Mouse (Mus musculus) hindbrain, embryonic 11.5 days (tissue): ENCODE results near the gene Tspan13. TPM values are rescaled to one million over a fixed set of nuclear protein-coding genes. Genes with fewer than 3 reads are reported as not detected.

Experiments
- ATAC-seq: fragments of 200-750 bp; cut with Nextera tagmentation; 2 replicates; pipeline ENCODE4 v1.8.0; 2017; ENCODE audit warnings: mild to moderate bottlenecking, moderate TSS enrichment, moderate library complexity; ENCODE audit not compliant: low FRiP score
- DNase-seq: peaks from one replicate; pipeline ENCODE4 v3.0.0-alpha.2; 2015; ENCODE audit warnings: low spot score
- H3K27ac ChIP-seq: fragments of 300-500 bp; sonication (generic); 2 replicates; pipeline ENCODE4 v1.5.1; 2014; ENCODE audit warnings: mild to moderate bottlenecking, low read depth, low read length
- H3K27me3 ChIP-seq: fragments of 300-500 bp; sonication (generic); 2 replicates; pipeline ENCODE4 v1.6.1; 2014; ENCODE audit warnings: mild to moderate bottlenecking, low read length, moderate library complexity, mixed read lengths; ENCODE audit not compliant: control insufficient read depth, insufficient read depth
- H3K36me3 ChIP-seq: fragments of 300-500 bp; sonication (generic); 2 replicates; pipeline ENCODE4 v1.6.1; 2014; ENCODE audit warnings: mild to moderate bottlenecking, low read length, moderate library complexity, mixed read lengths; ENCODE audit not compliant: control insufficient read depth, insufficient read depth
- H3K4me1 ChIP-seq: fragments of 300-500 bp; sonication (generic); replicated peaks from 2 replicates; pipeline ENCODE4 v1.6.1; 2014; ENCODE audit warnings: low read length, mixed read lengths; ENCODE audit not compliant: control insufficient read depth, insufficient read depth
- H3K4me2 ChIP-seq: fragments of 300-500 bp; sonication (generic); replicated peaks from 2 replicates; pipeline ENCODE4 v1.6.1; 2014; ENCODE audit warnings: mild to moderate bottlenecking, low read depth, low read length
- H3K4me3 ChIP-seq: fragments of 300-500 bp; sonication (generic); 2 replicates; pipeline ENCODE4 v1.5.1; 2014; ENCODE audit warnings: low read depth, low read length
- H3K9ac ChIP-seq: fragments of 300-500 bp; sonication (generic); 2 replicates; pipeline ENCODE4 v1.6.1; 2014; ENCODE audit warnings: low read depth, low read length
- H3K9me3 ChIP-seq: fragments of 300-500 bp; sonication (generic); 2 replicates; pipeline ENCODE4 v1.6.1; 2016; ENCODE audit warnings: low read length; ENCODE audit not compliant: control insufficient read depth
- WGBS: fragments of 180-500 bp; shearing (Covaris S2); extraction: QIAGEN DNeasy Blood & Tissue Kit; methylation state at CpG from one replicate; pipeline ENCODE4 v1.1.7; 2014; 5-methylcytosine and 5-hydroxymethylcytosine counted together
- polyA plus RNA-seq: library from polyadenylated mRNA; unstranded; fragments of >200 nt; fragmentation: Nextera tagmentation; extraction: Ambion mirVana; gene quantifications from 2 replicates; pipeline ENCODE4 v1.2.1, GENCODE M21; 2014

Gene Tspan13
- polyA plus RNA-seq, 1 experiment from 2014 or later = 229 TPM

DNA sequence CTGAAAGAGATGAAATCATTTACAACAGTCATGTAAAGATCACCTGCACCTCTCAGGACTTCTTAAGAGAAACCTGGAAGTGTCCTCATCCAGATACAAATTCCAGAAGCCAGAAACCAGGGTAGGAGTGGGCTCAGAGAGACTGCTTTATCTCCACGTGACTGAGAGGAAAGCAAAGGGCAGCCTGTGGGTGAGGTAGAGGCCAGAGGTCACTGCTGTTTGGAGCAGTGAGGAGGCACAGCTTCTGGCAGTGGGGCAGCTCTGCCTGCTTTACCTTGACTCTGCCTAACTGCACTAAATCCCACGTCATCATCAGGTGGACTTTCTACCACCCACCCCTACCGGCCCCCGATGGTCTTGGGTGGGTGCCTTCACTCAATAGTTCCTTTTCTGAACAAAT, 37.6 kb downstream of the Tspan13 start:
- ATAC-seq (no peak), DNase-seq (no peak)
- no peaks in the 10 kb centered on the region for H3K36me3 ChIP-seq
- no peaks in the 10 kb centered on the region for H3K27me3 ChIP-seq
- H3K4me2 ChIP-seq = no peak overlapping the region
- no peak overlapping the region for H3K9ac ChIP-seq
- H3K27ac ChIP-seq = no peak overlapping the region
- H3K9me3 ChIP-seq = no peaks in the 10 kb centered on the region
- WGBS = 63% methylated on average over 4 of the region's 4 CpGs
- no peaks in the 10 kb centered on the region for H3K4me1 ChIP-seq
- H3K4me3 ChIP-seq = no peak overlapping the region

DNA sequence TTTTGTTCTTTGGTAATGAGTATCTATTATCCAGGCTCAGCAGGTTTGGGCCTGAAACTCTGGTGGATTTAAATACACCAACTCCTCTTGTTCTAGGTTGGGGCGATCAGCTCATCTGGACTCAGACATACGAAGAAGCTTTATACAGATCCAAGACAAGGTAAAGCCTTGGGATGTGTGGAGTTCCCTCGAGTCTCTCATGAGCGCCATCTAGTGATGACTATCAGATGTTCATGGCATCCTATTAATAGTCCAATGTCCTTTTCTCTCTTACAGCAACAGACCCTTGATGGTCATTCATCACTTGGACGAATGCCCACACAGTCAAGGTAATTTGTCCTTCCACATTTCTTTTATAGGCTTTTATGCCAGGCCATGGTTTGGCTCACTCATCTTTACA, 46.5 kb downstream of the Tspan13 start:
- Histone ChIP-seq H3K36me3 (no peaks in the 10 kb centered on the region), H3K4me1 (no peaks in the 10 kb centered on the region; the same call in 1 of the 2 replicates), H3K4me2 (no peak overlapping the region), H3K27me3 (no peaks in the 10 kb centered on the region), H3K9me3 (no peaks in the 10 kb centered on the region), H3K9ac (no peak overlapping the region), H3K4me3 (no peak overlapping the region), H3K27ac (no peak overlapping the region)
- ATAC-seq (peak; percentile 63), DNase-seq (peak; percentile 75)
- 37% methylated on average over 5 of the region's 5 CpGs for WGBS

DNA sequence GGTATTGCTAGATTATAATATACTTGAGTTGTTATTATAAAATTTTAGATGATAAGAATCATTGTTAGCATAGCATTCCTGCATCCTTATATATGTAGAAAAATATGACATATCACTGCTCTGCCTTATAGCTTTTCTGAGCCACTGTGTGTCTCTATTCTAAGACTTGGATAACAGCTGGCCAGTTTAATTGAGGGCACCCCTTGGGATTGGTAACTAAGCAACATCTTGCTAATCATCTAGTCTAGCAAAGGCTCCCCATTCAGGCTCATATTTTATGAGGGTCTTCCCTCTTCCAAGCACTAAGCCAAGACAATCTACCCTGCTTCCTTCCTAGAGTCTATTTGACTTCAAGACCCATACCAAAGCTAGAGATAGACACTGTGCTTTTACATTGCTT, 48.2 kb downstream of the Tspan13 start:
- peak; percentile 69 for ATAC-seq
- no peak overlapping the region for H3K4me3 ChIP-seq
- DNase-seq = peak; percentile 67

DNA sequence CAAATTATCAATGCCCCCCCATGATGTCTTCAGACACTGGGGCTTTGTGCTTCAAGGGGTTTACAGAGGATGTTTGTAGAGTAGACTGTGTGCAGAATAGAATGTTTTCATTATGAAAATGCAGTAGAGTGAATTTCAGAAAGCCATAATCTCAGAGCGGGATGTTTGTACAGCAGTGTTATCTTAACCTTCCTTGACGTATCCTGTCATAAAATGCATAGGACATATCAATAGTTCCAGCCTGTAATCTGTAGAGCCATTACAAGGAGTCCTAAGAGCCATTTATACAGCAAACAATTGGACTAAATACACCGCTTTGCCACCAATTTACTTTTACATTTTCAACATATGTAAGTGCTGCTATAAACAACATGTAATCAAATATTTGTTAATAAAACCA, 48.7 kb downstream of the Tspan13 start:
- no peak overlapping the region for H3K4me2 ChIP-seq
- H3K9ac ChIP-seq = no peak overlapping the region
- no peaks in the 10 kb centered on the region for H3K9me3 ChIP-seq
- no peak for DNase-seq
- H3K36me3 ChIP-seq = no peaks in the 10 kb centered on the region
- WGBS = 85% methylated on average over 3 of the region's 3 CpGs
- no peaks in the 10 kb centered on the region; the same call in 1 of the 2 replicates for H3K4me1 ChIP-seq
- no peaks in the 10 kb centered on the region for H3K27me3 ChIP-seq
- no peak overlapping the region for H3K27ac ChIP-seq
- ATAC-seq = no peak
- no peak overlapping the region for H3K4me3 ChIP-seq

More for the DNA sequence above, 48.2 kb downstream of the Tspan13 start:
- Histone ChIP-seq H3K9ac (no peak overlapping the region), H3K27me3 (no peaks in the 10 kb centered on the region), H3K9me3 (no peaks in the 10 kb centered on the region), H3K4me1 (no peaks in the 10 kb centered on the region; the same call in 1 of the 2 replicates), H3K36me3 (no peaks in the 10 kb centered on the region), H3K4me2 (no peak overlapping the region), H3K27ac (0 out of 2 replicates have a peak overlapping the region, but pooled peaks have one; percentile 17)

DNA sequence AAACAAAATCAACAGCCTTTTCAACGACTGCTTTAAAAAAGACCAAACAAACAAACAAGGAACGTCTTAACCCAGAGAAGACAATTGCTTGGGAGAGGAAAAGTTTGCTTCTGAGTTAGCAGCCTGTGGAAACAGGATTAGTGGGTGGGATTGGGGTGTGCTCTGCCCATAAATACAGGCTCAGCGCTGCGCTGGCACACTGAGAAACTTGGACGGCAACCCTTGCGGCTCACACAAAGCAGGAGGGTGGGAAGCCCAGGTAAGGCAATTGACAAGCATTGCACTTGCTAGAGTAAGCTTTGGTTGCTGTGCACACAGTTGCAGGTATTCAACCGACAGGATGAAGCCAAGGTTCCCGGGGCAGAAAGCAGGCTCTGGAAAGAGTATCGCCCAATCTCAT, 49.6 kb downstream of the Tspan13 start, which contains the start of gene Agr2:
TSS of gene Agr2 (plus strand) at position 197 of the 400 bp plus-strand sequence.
- Histone ChIP-seq H3K9me3 (no peaks in the 10 kb centered on the region), H3K4me1 (no peaks in the 10 kb centered on the region; the same call in 1 of the 2 replicates), H3K36me3 (no peaks in the 10 kb centered on the region), H3K27me3 (no peaks in the 10 kb centered on the region), H3K27ac (no peak within 1 kb of the TSS), H3K4me3 (no peak within 1 kb of the TSS), H3K9ac (no peak within 1 kb of the TSS), H3K4me2 (no peak within 1 kb of the TSS)
- 72% methylated on average over 9 of the region's 9 CpGs for WGBS
- DNase-seq (no peak), ATAC-seq (no peak)

DNA sequence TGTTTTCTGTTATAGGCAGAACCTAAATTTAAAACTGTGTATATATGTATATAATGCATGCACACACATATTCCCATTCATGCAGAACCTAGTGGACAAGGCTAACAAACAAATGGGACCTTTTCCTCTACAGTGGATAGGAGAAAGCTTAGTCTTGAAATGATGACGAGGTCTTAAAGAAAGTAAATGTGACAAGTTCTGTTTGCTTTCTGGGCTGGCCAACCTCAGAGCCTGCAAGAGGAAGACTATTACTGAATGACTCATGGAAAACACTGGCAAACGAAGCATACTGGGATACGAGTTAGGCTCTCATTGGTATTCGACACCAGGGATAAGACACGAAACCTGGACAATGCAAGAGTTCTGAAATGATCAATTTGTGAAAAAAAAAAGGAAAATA, 57.6 kb downstream of the Tspan13 start:
- H3K27me3 ChIP-seq = no peaks in the 10 kb centered on the region
- no peak for ATAC-seq
- no peaks in the 10 kb centered on the region for H3K36me3 ChIP-seq
- no peak for DNase-seq
- 88% methylated on average over 5 of the region's 5 CpGs for WGBS
- H3K4me3 ChIP-seq = no peak overlapping the region
- H3K4me1 ChIP-seq = no peaks in the 10 kb centered on the region; the same call in 1 of the 2 replicates
- H3K9ac ChIP-seq = no peak overlapping the region
- H3K27ac ChIP-seq = no peak overlapping the region
- H3K4me2 ChIP-seq = no peak overlapping the region
- H3K9me3 ChIP-seq = no peaks in the 10 kb centered on the region

DNA sequence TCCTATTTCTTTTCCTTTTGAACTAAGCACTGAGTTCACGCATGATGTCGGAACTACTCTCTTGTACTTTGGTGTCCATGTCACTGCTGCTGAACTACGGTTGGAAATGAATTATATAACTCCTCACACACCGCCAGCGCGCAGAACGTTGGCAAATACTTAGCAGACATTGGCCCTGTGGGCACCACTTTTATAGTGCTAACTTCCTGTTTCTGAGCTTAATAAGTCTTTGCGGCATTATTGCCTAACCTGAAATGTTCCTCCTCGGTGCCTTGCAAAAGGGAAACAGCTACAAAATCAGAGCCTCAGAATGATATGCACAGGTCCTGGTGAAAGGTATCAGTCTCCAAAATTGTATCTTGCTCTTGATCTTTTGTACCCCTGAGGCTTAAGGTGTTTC, 58.8 kb downstream of the Tspan13 start:
- H3K4me2 ChIP-seq = no peak overlapping the region
- H3K9ac ChIP-seq = no peak overlapping the region
- DNase-seq (no peak), ATAC-seq (no peak)
- no peak overlapping the region for H3K27ac ChIP-seq
- H3K4me1 ChIP-seq = no peaks in the 10 kb centered on the region; the same call in 1 of the 2 replicates
- WGBS = 95% methylated on average over 9 of the region's 9 CpGs
- no peaks in the 10 kb centered on the region for H3K9me3 ChIP-seq
- H3K36me3 ChIP-seq = no peaks in the 10 kb centered on the region
- no peaks in the 10 kb centered on the region for H3K27me3 ChIP-seq
- no peak overlapping the region for H3K4me3 ChIP-seq

DNA sequence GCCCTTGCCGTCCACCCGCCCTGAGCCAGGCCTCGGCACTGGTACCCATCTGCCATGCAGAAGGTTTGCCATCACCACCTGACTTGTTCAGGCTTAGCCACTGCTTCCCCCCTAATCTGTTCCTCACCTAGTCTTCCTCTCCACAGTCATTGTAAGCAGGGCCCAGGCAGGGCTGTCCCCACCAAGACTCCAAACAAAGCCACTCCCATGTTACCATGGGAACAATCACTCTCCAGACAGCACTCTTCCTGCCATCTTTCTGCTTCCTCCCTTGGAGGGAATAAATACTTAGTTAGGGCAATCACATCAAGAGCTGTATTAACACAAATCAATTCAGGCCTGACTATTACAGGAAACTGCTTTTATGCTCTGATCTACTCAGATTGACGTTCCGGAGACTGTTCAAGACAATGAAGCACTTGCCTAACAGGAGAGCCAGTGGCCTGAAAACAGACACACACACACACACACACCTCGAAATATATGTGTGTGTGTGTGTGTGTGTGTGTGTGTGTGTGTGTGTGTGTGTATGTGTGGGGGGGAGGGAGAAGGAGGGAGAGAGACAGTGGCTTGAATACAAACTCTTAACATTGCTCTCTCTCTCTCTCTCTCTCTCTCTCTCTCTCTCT, 60.5 kb downstream of the Tspan13 start:
- Histone ChIP-seq H3K9ac (no peak overlapping the region), H3K4me3 (no peak overlapping the region), H3K4me2 (no peak overlapping the region), H3K27ac (0 out of 2 replicates have a peak overlapping the region, but pooled peaks have one; percentile 42), H3K9me3 (no peaks in the 10 kb centered on the region), H3K4me1 (no peaks in the 10 kb centered on the region; the same call in 1 of the 2 replicates), H3K36me3 (no peaks in the 10 kb centered on the region), H3K27me3 (no peaks in the 10 kb centered on the region)
- 53% methylated on average over 6 of the region's 6 CpGs for WGBS
- DNase-seq (peak; percentile 59), ATAC-seq (peak; percentile 94)

DNA sequence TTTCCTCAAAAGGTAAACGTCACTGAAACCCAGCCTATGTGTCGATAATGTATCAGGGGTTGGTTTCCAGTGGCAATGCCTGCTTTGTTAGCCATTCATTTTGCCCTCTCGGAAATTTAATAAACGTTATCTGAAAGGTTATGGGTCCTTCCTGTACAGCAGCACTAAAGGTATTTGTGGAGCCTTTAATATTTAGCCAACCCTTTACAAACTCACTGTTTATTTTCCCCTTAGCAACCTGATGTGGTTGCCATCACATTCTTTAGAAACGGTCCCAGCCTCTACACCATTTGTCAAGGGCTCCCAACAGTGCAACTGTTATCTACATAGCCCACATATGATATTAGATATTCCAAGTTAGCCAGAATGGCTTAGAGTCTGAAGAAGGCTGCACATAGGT, 62.7 kb downstream of the Tspan13 start:
- no peaks in the 10 kb centered on the region for H3K36me3 ChIP-seq
- no peak overlapping the region for H3K27ac ChIP-seq
- no peak overlapping the region for H3K4me3 ChIP-seq
- H3K9ac ChIP-seq = no peak overlapping the region
- ATAC-seq (no peak), DNase-seq (no peak)
- WGBS = 89% methylated on average over 5 of the region's 5 CpGs
- no peaks in the 10 kb centered on the region for H3K9me3 ChIP-seq
- no peaks in the 10 kb centered on the region for H3K27me3 ChIP-seq
- no peaks in the 10 kb centered on the region; the same call in 1 of the 2 replicates for H3K4me1 ChIP-seq
- no peak overlapping the region for H3K4me2 ChIP-seq
